Mouse (Mus musculus) cerebellum, adult 9-10 months (tissue): Measurements from ENCODE around the gene Hinfp.

Experiments
- DNase-seq: peaks from one replicate; pipeline ENCODE4 v3.0.0; 2022

The Hinfp gene

GRCm38 (mm10) chr9:44254508-44255135 is 50.8 kb downstream of the Hinfp start:
- DNase-seq: no peak

GRCm38 (mm10) chr9:44253441-44253840 is 52.0 kb downstream of the Hinfp start:
- no peak for DNase-seq

- DNase-seq: no peak
Measured at GRCm38 (mm10) chr9:44251314-44251713, 54.2 kb downstream of the Hinfp start, which contains the start of gene Pdzd3. Gene Pdzd3 (minus strand): TSS chr9:44251471.

- DNase-seq: no peak
Measured at GRCm38 (mm10) chr9:44250445-44250844, 55.0 kb downstream of the Hinfp start.

- peak; percentile 46 for DNase-seq
Measured at GRCm38 (mm10) chr9:44249181-44250146, 56.0 kb downstream of the Hinfp start.

- DNase-seq: no peak
Measured at GRCm38 (mm10) chr9:44247907-44248306, 57.6 kb downstream of the Hinfp start.

- no peak for DNase-seq
Measured at GRCm38 (mm10) chr9:44243621-44244020, 61.9 kb downstream of the Hinfp start.
